Mouse (Mus musculus) gastrocnemius, postnatal 25 days (tissue): ENCODE results near the gene Bche. TPM values are rescaled to one million over a fixed set of nuclear protein-coding genes. Genes with fewer than 3 reads are reported as not detected.

ENCODE experiments used
- DNase-seq: peaks from one replicate; pipeline ENCODE4 v3.0.0; 2022
- long read RNA-seq, 2 experiments: library from polyadenylated mRNA; stranded (forward); transcript quantifications; one replicate each; pipeline ENCODE4 v2.0.0; 2021
- total RNA-seq, 2 experiments: library from RNA; stranded (reverse); gene quantifications; 1 replicate in 1 of 2; 2 replicates in 1 of 2; pipeline ENCODE4 v1.2.3; 2021

The Bche gene
- total RNA-seq, result 1 to 10 TPM; 1.6 to 2.9 TPM
- long read RNA-seq, experiment 1, result 0 reads
- long read RNA-seq, experiment 2, full-length matches to known transcripts, result 1 of 1 reads
- long read RNA-seq, experiment 2, partial matches to known transcripts, result 0 of 1 reads
- long read RNA-seq, experiment 2, other reads (novel, unspliced or antisense), result 0 of 1 reads

- DNase-seq, result no peak
Observed at GRCm38 (mm10) chr3:73708410-73708714, at the start of gene Bche. Gene Bche (minus strand): TSS chr3:73708415.

- no peak for DNase-seq
Observed at GRCm38 (mm10) chr3:73741998-73742397, 33.8 kb upstream of the Bche start.

- no peak for DNase-seq
Observed at GRCm38 (mm10) chr3:73731677-73732076, 23.5 kb upstream of the Bche start.

- DNase-seq, result no peak
Observed at GRCm38 (mm10) chr3:73729511-73729910, 21.3 kb upstream of the Bche start.

GRCm38 (mm10) chr3:73725711-73726110 is 17.5 kb upstream of the Bche start:
- no peak for DNase-seq

- no peak for DNase-seq
Observed at GRCm38 (mm10) chr3:73724869-73725268, 16.7 kb upstream of the Bche start.

GRCm38 (mm10) chr3:73717610-73718284 is 9.5 kb upstream of the Bche start:
- no peak for DNase-seq

- peak; percentile 8 for DNase-seq
Observed at GRCm38 (mm10) chr3:73709871-73710270, 1.7 kb upstream of the Bche start.

GRCm38 (mm10) chr3:73707461-73708409 is 480 bp downstream of the Bche start:
- peak; percentile 56 for DNase-seq

GRCm38 (mm10) chr3:73706544-73706943 is 1.7 kb downstream of the Bche start:
- no peak for DNase-seq

- no peak for DNase-seq
Observed at GRCm38 (mm10) chr3:73698889-73699288, 9.3 kb downstream of the Bche start.

GRCm38 (mm10) chr3:73673333-73673732 is 34.9 kb downstream of the Bche start:
- DNase-seq, result no peak

GRCm38 (mm10) chr3:73668172-73668571 is 40.0 kb downstream of the Bche start:
- no peak for DNase-seq

GRCm38 (mm10) chr3:73667245-73668131 is 40.7 kb downstream of the Bche start:
- no peak for DNase-seq

- no peak for DNase-seq
Observed at GRCm38 (mm10) chr3:73650281-73650680, 57.9 kb downstream of the Bche start.

GRCm38 (mm10) chr3:73647064-73647463 is 61.2 kb downstream of the Bche start:
- no peak for DNase-seq

- no peak for DNase-seq
Observed at GRCm38 (mm10) chr3:73611421-73611820, 96.8 kb downstream of the Bche start.

GRCm38 (mm10) chr3:73591757-73592533 is 116.3 kb downstream of the Bche start:
- DNase-seq, result no peak
